Mouse (Mus musculus) adrenal gland, postnatal 14 days (tissue): ENCODE measurements around the gene Gng12. TPM values are rescaled to one million over a fixed set of nuclear protein-coding genes. Genes with fewer than 3 reads are reported as not detected.
"Not testable (repeated sequence)": the region's sequence is repeated elsewhere in the genome, so short reads cannot be mapped to it uniquely, and the experiment has no call there.

Experiments
- DNase-seq: peaks from one replicate; pipeline ENCODE4 v3.0.0; 2021; ENCODE audit warnings: mixed read lengths
- total RNA-seq: library from RNA; stranded (reverse); gene quantifications from 2 replicates; pipeline ENCODE4 v1.2.3, GENCODE M21; 2021

Gng12 gene
- total RNA-seq, 1 experiment from 2014 or later: 85.3 TPM

GRCm38 (mm10) chr6:66955089-66955657 is 59.0 kb downstream of the Gng12 start:
- peak; percentile 67 for DNase-seq

DNA sequence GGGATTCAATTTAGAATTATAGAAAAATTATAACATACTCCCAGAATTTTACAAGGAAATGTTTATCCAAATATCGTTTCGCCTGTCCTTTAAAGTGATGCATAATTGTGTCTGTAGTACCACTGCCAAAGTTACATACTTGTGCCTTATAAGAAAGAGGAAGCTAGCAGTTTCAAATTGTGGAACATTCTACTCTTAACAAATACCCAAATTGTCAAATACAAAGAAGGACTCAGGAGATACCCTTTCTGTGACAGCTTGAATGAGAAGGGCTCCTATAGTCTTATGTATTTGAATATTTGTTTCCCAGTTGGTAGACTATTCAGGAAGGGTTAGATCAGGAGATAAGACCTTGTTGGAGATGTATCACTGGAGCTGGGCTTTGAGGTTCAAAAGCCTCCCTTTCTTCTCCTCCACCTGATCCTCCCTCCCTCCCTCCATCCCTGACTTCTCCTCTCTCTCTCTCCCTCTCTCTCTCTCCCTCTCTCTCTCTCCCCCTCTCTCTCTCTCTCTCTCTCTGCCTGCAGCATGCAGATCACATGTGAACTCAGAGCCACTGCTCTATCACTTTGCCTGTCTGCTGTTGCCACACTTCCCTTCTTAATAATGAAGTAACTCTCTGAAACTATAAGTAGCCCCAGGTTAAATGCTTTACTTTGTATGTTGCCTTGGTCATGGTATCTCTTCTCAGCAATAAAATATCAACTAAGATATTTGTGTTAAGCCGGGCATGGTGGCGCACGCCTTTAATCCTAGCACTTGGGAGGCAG is 62.5 kb downstream of the Gng12 start:
- no peak for DNase-seq

DNA sequence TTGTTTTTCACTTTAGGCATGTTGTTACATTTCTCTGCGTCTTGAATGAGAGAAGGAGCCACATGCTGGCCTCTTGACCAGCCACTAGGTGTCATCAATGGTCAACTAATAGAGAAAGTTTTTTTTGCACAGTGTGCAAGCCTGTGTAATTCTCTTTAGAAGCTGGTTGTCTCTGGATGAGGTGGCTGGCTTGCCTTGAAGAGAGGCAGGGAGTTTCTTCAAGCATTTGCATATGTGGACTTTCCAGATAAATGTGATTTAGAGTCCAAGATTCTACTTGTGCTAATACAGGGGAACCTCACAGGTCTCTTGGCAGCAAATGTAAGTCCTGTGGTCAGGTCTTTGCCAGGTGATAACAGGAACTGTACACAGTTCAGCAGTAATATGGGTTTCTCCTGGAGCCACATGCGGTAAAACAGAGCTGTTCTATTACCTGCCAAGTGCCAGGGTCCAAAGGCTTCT is 66.4 kb downstream of the Gng12 start:
- peak; percentile 58 for DNase-seq

DNA sequence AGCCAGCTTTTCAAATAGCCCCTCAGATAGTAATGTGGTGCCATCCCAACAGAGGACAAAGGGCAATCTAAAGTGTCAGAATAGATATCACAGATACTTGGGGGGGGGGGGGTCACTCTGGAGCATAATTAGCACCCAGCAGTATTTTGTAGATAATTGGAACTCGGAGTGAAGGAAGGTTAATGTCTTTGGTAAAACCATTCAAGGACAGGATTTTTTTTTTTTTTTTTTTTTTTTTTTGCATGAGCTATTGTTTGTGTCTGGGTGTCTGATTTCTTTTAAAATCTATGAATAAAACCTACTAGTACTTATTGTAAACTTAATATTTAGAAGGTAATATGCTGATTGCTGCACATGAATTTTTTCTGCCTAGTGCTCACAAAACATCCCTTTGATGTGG is 66.9 kb downstream of the Gng12 start:
- DNase-seq: no peak

GRCm38 (mm10) chr6:66963651-66964050 is 67.5 kb downstream of the Gng12 start:
- not testable (repeated sequence) for DNase-seq

DNA sequence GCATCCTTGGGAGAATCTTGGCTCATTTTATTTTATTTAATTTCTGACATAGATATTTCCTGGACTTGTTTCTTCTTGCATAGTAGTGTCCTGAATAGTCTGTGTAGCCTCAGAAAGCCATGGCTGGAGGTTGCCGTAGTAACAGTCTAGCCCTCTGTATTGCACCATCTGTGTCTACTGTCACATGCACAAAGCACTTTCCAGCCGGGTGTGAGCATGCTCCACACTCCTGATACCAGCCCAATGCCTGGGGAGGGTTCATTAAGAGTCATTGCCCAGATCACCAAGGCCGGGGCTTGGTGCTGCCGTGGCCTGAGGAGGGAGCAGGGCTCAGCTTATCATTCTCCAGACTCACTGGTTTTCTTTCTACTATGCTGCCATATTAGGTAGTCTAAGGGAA is 68.0 kb downstream of the Gng12 start:
- peak; percentile 60 for DNase-seq

- no peak for DNase-seq
Measured at GRCm38 (mm10) chr6:66965203-66965602, 69.0 kb downstream of the Gng12 start.

DNA sequence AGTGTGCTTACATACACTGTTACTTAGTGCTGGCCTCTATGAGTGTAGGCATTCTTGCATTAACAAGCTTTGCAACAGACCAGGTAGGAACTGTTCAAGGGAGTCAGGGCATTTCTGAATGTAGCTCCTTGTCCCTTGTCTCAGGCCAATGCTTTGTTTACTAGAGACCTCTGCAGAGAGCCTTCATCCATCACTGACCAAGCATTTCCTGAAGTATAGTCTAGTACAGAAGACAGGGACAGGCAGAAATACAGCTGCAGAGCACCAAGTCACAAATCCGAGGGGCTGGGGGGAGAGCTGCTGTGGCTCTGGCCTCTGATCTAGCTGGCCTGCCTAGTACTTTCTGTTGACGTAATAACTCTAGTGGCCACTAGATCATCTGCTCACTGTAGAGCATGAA is 71.6 kb downstream of the Gng12 start:
- DNase-seq: no peak

- DNase-seq: no peak
Measured at GRCm38 (mm10) chr6:66969446-66969845, 73.2 kb downstream of the Gng12 start.

- no peak for DNase-seq
Measured at GRCm38 (mm10) chr6:66972300-66972699, 76.1 kb downstream of the Gng12 start.

GRCm38 (mm10) chr6:66973180-66973579 is 77.0 kb downstream of the Gng12 start:
- no peak for DNase-seq

GRCm38 (mm10) chr6:66975522-66975921 is 79.3 kb downstream of the Gng12 start:
- no peak for DNase-seq

DNA sequence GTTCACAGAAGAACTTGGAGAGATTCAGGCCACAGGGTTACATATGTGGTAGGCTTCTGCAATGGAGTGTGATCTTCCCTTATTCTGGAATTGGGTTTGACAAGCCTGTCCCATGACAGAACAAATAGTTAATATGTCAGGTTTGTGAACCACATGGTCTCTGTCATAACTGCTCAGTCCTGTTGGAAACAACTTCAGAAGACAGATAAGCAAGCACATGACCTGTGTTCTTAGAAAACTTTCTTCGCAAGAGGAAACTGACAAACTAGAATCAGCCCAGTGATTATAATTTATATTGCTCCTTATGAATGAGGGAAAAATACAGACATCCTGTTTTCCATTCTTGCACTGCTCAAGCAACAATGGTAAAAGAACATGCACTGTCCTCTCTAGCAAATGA is 83.0 kb downstream of the Gng12 start:
- no peak for DNase-seq

DNA sequence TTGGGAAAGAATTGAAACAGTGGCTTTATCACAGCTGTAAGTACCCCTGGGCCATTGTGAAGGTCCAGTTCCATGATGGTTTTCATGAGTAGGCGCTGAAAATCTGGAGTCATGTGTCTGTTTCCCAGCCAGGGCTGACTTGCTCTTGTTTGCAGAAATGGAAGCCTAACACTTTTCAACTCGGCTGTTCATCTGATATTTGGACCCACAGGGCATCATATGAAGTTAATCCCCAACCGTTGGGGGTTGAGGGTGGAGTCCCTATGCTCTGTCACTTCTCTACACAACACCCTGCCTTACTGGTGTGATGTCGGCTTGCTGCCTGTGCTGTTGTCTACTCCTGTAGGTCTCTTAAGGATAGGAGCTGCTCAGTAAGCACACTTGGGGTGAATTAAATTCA is 83.8 kb downstream of the Gng12 start:
- no peak for DNase-seq

- no peak for DNase-seq
Measured at GRCm38 (mm10) chr6:66981366-66981765, 85.2 kb downstream of the Gng12 start.

DNA sequence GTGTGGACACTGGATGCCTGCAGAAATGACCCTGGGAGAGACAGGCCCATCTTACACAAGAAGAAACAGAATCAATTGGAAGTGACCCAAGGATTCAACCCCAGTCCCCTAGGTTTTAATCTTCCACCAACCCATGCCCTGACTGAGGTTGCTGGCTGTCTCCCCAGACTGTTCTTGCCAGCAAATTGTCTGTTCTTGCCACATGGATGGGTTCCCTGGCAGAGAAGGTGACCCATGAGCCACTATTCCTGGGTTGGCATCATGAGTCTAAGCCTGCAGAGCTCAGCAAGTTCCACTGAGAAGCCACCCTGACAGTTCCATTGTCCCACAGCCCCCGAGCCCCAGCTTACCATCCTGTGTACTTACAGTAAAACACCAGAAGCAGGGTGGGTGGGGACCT is 85.7 kb downstream of the Gng12 start:
- DNase-seq: peak; percentile 72

- DNase-seq: no peak
Measured at GRCm38 (mm10) chr6:66984079-66984478, 87.9 kb downstream of the Gng12 start.

GRCm38 (mm10) chr6:66984672-66985071 is 88.5 kb downstream of the Gng12 start:
- no peak for DNase-seq

DNA sequence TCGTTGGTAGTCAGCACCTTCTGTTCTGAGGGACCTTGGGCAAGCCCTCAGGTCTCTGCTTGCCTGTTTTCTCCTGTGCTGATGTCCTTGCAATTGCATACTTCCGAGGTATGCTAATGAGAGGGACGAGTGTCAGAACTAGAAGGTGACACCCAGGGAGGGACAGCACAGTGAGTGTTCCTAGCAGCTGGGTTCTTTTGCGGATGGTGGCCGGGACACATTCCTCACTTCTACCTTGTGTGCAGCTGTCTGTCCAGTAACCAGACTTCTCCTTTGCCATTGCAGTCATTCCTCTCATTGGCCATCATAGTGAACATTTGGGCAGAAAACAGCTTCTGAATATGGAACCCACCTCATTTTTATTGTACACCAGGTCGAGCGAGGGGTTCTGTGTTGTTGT is 89.3 kb downstream of the Gng12 start:
- no peak for DNase-seq

DNA sequence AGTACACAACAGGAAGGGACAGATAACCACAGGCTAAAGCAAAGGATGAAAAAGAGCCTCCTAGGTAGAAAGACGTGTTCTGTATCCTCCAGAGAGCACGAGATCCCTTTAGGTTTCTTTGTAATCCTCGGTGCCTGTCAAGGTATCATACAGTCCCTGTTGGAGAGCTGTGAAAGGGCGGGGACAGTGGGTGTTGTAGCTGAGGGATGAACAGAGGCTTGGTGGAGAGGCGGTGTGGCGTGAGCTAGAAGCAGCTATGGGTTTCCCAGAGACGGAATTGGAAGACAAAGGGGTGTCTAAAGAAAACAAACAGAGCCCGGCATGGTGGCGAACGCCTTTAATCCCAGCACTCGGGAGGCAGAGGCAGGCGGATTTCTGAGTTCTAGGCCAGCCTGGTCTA is 89.9 kb downstream of the Gng12 start:
- no peak for DNase-seq

DNA sequence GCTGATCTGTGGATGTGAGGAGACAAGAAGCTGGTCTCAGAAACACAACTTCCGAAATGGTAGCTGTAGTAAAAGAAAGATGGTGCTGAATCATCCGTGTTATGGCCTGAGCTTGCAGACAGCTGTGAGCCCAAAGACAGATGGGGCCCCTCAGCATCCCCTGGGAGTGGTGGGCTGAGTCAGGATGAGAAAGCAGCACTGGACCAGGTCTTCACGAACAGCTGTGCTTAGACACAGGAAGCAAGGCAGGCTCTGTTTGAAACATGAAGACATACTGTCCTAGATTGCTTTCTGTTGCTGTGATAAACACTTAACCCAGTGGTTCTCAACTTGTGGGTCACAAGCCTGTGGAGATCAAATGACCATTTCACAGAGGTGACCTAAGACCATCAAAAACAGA is 91.4 kb downstream of the Gng12 start:
- no peak for DNase-seq

DNA sequence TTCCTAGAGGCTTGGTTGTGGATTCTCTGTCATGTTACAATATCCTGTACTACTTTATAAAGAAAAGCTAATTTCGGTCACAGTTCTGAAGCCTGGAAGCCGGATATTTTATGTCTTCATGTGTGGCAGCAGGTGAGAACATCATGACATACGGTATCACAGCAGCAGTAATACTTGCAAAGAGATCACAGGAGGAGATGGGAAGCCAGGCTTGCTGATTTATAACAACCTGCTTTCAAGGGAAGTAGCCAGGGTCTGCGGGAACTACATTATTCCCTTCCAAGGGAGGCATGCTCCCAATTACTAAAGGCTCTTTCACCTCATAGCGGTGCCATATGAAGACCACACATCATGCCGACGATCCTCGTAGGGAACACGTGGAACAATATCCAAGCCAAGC is 92.2 kb downstream of the Gng12 start:
- no peak for DNase-seq

DNA sequence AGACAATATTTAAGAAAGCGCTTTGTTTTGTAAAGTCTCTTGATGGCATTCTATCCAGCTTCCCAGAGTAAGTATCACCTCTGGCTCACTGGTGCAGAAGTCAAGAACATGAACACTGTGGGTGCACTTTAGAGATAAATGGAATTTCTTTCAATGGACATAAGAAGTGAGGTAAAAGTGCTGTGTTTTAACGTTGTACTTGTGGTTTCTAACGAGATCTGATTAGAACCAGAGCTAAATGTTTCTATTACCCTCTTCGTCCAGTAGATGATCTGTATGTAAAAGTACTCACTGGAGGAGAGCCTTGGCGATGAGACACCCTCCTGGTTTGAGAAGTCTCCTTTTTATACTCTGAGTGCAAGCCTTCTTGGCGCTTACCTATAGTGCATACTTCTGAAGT is 92.8 kb downstream of the Gng12 start:
- no peak for DNase-seq

DNA sequence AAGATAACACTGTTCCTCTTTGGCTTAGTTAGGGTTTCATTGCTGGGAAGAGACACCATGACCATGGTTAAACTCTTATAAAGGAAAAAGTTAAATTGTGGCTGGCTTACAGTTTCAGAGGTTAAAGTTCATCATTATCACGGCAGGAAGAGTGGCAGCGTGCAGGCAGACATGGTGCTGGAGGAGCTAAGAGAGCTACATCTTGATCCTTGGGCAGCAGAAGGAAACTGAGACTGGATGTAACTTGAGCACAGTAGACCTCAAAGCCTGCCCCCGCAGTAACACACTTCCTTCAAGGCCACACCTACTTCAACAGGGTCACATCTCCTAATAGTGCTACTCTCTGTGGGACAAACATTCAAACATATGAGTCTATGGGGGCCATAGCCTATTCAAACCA is 93.3 kb downstream of the Gng12 start:
- no peak for DNase-seq
